Mouse (Mus musculus): Measurements from ENCODE around the gene B3galnt1. TPM values are rescaled to one million over a fixed set of nuclear protein-coding genes. Genes with fewer than 3 reads are reported as not detected.

The B3galnt1 gene
- total RNA-seq (2023) = 1 to 10 TPM; 3.6 to 4.5 TPM

DNA sequence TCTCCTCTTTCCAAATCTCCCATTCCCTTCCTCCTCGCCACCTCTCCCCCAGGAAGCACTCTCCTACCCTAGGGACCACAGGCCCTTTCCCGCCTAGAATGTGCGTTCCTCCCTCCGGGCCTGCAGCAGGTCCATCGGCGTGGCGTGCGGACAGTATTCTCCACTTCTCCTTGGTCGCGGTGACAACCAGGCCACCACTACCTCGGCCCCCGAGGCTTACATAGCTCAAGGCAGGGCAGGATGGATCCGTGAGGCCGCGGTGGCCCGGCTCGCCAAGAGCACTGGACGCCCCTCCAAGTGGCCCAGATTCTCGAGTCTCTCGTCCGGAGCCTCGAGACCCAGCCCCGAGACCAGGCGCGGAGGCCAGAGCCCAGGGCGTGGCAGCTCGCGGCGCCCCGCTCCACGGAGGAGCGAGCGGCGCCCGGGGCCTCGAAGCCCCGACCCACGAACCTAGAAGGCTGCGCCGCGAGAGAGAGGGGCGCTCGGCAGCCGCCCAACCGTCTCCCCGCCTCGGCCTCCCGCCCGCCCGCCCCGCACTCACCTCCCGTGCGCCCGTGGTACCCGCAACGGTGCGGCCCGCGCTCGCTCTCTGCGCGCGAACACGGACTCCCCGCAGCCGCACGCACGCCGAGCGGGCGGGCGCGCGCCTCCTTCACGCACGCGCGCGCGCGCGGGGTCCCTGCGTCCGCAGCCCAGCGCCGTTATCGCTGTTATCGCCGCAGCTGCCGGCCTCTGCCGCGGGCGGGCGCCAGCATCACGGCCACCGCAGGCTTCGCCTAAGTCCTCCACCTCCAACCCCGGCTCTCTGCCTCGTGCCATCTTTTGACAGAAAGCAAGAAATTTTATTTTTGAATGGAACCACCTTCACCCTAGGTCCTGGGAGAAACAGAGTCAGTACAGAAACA, at the start of gene B3galnt1:
Gene B3galnt1 (minus strand): TSS at position 700 of the 905 bp plus-strand sequence.

Other genes with a start within 250 kb of the B3galnt1 start
- gene Nmd3, start 123.0 kb upstream of the B3galnt1 start, total RNA-seq (2023) = 10 to 100 TPM; 64.2 to 82.0 TPM

Data from monocyte, adult 59 days (primary cell).